Mouse (Mus musculus) fibroblast of lung, adult 2 months (primary cell): Measurements from ENCODE around the gene Gpx2.

Source experiments
- DNase-seq: peaks from one replicate; pipeline ENCODE4 v3.0.0-alpha.2; 2011; ENCODE audit warnings: low read depth

Gene Gpx2

GRCm38 (mm10) chr12:76752652-76753318, 42.6 kb downstream of the Gpx2 start:
- DNase-seq, result peak; percentile 30

GRCm38 (mm10) chr12:76750866-76751459, 44.4 kb downstream of the Gpx2 start:
- no peak for DNase-seq
